Mouse (Mus musculus): Measurements from ENCODE around the gene Enho. TPM values are rescaled to one million over a fixed set of nuclear protein-coding genes. Genes with fewer than 3 reads are reported as not detected.

Enho gene
- polyA plus RNA-seq, 1 experiment from 2014 or later: 3.0 TPM

DNA sequence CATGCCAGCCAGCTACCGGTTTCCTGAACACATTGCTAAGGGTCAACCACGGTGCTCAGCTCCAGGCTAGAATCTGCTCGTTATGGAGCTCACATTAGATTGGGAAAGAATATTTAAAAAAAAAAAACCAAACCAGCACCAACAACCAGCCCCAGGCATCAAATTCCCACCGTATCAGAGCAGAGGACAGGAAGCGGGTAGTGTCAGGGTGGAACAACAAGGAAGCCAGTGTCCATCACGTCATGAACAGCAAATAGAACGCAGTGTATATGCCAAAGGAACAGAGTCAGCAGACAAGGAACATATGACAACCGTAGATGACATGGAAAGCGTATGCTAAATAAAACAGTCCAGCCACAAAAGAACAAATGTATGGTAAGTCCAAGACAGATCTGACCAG, 7.1 kb downstream of the Enho start:
- CTCF ChIA-PET: interaction anchor here (1.0 to 1.5 kb wide), 2 partner anchors 8 to 10 kb away, joined by 3 to 4 read pairs; no protein-coding TSS in a partner anchor
- ATAC-seq: no peak
- TF ChIP-seq CTCF (IDR thresholded peaks at IDR 0.05): no peak
- H3K27me3 ChIP-seq: no peaks in the 10 kb centered on the region
- in situ Hi-C loops (cut with MboI; ENCODE audit: low pct_unique_long_range_greater_than_20kb): no loop called here
- POLR2A ChIA-PET: no interaction called here
- DNase-seq (ENCODE audit: low read depth, low spot score): no peak

DNA sequence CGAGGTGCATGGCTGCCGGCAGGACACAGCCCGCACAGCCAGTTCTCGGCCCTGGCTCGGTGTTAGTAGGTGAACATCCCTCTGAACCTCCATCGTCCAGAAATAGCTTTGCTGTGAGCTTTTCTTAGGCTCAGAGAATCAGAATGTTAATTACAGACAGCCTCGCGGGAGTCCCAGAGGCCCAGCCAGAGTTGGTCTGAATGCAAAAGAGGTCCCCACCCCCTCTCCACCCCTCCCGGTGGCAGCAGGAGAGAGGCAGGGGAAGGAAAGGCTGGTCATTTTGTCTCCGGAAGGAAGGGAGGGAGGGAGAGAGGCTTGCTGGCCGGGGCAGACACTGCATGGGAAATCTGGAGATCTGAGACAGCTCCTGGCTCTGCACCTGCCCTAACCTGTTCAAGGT, 8.7 kb downstream of the Enho start:
- CTCF ChIA-PET: no interaction called here
- ATAC-seq (no peak), DNase-seq (ENCODE audit: low read depth, low spot score) (no peak)
- in situ Hi-C loops (cut with MboI; ENCODE audit: low pct_unique_long_range_greater_than_20kb): no loop called here
- POLR2A ChIA-PET: no interaction called here
- no peaks in the 10 kb centered on the region for H3K27me3 ChIP-seq
- no peak for TF ChIP-seq CTCF (IDR thresholded peaks at IDR 0.05)

DNA sequence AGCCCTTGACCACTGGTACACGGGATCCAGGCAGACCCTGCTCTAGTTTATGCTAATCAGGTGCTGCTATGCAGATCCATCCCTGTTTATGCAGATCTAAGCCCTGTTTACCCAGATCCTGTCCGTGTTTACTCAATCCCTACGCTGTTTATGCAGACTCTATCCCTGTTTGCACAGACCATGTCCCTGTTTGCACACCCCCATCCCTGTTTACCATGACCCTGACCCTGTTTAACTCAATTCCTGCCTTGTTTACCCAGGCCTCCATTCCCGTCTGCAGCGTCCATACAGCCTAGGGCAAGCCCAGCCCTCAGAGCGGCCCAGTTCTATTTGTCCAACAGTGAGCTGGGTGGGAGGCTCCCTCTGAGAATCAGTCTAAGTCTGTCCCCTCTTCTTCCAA, 9.9 kb downstream of the Enho start:
- in situ Hi-C loops (cut with MboI; ENCODE audit: low pct_unique_long_range_greater_than_20kb): no loop called here
- DNase-seq (ENCODE audit: low read depth, low spot score) (no peak), ATAC-seq (no peak)
- no peaks in the 10 kb centered on the region for H3K27me3 ChIP-seq
- ChIA-PET POLR2A (no interaction called here), CTCF (no interaction called here)
- no peak for TF ChIP-seq CTCF (IDR thresholded peaks at IDR 0.05)

DNA sequence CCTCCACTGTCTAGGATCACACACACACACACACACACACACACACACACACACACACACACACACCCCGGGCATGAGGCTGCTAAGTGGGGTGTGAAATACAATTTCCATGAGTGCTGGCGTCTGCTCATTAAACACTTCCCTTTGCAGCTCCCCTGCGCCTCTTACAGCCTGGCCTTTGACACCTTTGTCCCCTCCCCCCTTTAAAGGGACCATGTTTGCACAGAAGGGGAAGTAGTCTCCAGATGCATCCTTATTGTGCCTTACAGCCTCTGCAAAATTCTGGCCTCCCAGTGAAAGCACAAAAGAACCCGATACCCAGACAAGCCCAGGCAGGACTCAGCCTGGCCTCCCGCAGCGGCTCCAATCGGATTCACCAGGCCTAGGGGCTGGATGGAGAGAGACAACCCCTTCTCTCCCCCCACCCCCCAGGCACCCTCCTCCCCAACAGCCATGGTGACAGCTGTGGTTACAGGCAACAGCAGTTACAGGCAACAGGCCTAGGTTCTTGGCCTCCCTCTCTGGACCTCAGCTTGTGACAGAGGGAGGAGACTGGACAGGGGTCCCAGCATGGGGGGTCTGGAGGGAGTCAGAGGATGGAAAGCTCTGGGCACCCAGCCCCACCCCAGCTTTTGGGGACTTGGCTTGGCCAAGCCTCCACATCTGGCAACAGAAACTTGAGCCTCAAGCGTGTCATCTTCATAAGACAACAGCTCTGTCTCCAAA, 11.8 kb downstream of the Enho start:
- H3K27me3 ChIP-seq: no peaks in the 10 kb centered on the region
- DNase-seq (ENCODE audit: low read depth, low spot score) (no peak), ATAC-seq (no peak)
- no peak for TF ChIP-seq CTCF (IDR thresholded peaks at IDR 0.05)
- in situ Hi-C loops (cut with MboI; ENCODE audit: low pct_unique_long_range_greater_than_20kb): no loop called here
- ChIA-PET CTCF (interaction anchor here (1.1 kb wide), 1 partner anchor 9 kb away, joined by 3 read pairs; no protein-coding TSS in a partner anchor), POLR2A (no interaction called here)

DNA sequence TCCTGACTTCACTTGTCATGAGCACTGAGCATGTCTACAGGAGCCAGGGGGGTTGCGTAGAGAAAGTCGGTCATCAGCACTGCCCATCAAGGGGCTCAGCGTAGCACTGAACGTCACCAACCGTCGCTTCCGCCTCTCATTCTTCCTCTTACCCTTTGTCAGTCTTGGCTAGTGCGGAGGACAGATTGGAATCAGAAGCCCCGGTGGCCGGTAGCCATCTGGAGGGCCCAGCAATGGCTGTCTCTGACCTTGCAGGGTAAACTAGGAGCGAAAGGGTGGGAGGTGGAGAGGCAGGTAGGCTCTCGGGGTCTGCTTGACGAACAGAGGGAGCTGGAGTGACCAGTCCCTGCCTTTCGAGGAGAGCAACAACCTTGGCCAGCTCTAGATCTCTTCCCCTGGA, 18.1 kb downstream of the Enho start:
- ATAC-seq (no peak), DNase-seq (ENCODE audit: low read depth, low spot score) (no peak)
- no peaks in the 10 kb centered on the region for H3K27me3 ChIP-seq
- in situ Hi-C loops (cut with MboI; ENCODE audit: low pct_unique_long_range_greater_than_20kb): no loop called here
- CTCF ChIA-PET: no interaction called here
- POLR2A ChIA-PET: no interaction called here
- TF ChIP-seq CTCF (IDR thresholded peaks at IDR 0.05): no peak

DNA sequence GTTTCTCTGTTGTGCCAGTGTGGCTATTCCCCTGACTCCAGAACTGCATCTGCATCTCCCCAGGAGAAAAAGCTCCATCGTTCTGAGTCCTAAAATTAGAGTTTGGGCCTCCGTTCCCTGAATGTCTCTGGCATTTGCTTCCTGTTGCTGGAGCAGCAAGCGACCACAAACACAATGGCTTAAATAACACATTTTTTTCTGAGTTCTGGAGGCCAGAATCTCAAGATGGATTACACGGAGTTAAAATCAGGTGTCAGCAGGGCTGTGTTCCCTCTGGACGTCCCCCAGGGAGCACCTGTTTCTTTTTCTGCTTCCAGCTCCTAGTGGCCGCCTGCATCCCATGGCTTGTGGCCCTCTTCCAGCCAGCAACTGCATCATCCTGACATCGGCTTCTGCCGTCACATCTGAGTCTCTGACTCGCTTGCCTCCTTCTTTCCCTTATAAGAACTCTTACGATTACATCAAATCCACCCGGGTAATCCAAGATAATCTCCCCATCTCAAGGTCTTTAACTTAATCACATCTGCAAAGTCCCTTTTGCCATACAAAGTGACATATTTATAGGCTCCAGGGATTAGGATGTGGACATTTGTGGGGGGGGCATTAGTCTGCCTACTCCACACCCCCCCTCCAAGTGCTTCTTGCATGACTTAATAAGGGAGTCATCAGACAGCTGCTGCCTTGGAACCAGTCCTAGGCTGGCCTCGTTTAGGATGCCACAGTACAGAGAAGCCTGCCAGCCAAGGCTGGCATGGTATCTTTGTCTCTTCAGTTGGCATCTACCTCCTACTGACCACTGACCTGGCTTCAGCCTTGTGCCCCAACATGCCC, 21.0 kb downstream of the Enho start:
- in situ Hi-C loops (cut with MboI; ENCODE audit: low pct_unique_long_range_greater_than_20kb): no loop called here
- ChIA-PET CTCF (interaction anchor here (0.9 to 1.4 kb wide), 2 partner anchors 18 to 27 kb away, joined by 3 to 4 read pairs; no protein-coding TSS in a partner anchor), POLR2A (interaction anchor here (1.0 kb wide), 1 partner anchor 74 kb away, joined by 3 read pairs; no protein-coding TSS in a partner anchor)
- no peaks in the 10 kb centered on the region for H3K27me3 ChIP-seq
- peak; percentile 81 for ATAC-seq
- peak; percentile 88 for DNase-seq (ENCODE audit: low read depth, low spot score)
- TF ChIP-seq CTCF (IDR thresholded peaks at IDR 0.05): no peak

DNA sequence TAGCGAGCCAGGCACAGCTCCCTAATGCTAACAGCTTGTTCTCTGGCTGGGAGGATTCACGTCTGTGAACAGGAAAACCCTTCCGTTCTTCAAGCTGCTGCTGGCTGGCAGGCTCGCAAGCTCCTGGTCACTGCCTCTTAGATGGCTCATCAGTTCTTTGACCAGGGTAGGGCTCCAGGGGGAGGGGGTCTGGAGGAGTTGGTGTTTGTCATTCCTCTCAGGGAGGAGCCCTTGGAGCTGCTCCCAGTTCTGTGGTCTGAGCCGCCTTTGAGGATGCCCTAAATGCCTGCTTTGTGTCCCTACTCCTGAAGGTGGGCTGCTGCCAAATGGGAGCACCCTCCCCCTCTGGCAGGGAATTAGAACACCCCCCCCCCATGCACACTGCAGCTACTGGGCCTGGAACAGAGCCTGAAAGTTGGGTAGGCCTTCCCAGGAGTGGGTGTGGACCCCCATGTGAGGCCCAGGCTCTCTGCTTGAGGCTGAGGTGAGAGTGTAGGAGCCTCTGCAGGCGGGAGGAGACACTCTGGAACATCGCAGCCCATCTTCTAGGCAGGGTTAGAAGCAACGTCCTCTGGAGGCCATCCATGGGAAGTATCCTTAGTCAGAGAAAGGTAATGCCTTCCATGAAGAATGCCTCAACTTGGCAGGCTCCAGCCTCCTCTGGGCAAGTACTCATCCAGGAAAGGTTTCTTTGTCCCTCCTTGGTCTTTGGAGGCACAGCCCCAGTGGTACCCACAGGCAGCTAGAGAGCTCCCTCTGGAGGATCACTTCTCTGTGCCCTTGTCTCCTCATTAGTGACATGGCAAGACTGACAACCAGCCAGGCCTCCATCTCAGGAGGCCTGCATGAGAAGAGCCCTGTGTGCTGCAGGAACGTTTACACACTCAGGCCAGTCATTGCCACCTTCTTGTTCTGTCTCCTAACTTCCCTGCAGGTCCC, 24.2 kb downstream of the Enho start:
- in situ Hi-C loops (cut with MboI; ENCODE audit: low pct_unique_long_range_greater_than_20kb): no loop called here
- no peak for ATAC-seq
- H3K27me3 ChIP-seq: no peaks in the 10 kb centered on the region

DNA sequence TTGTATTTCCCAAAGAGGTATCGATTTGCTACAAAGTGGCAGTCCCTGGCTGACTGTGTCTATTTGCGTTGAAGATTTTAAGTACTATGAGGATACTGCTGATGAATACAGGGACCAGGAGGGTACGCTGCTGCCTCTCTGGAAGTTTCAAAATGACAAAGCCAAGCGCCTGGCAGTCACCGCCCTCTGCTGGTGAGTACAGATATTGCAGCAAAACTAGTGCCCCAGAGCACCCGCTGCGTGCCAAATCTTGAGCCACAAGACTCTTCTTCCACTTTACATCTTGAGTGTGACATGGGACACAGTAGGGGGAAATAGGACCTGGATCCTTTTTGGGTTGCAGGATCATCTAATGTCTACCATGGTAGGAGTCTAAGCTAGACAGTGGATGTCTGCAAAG, 26.0 kb downstream of the Enho start:
- POLR2A ChIA-PET: no interaction called here
- in situ Hi-C loops (cut with MboI; ENCODE audit: low pct_unique_long_range_greater_than_20kb): loop anchor here (5.0 kb wide), 4 partner anchors 33 to 147 kb away; partner anchors contain the start of genes Dnaic1, Fam219a and Nudt2
- DNase-seq (ENCODE audit: low read depth, low spot score) (no peak), ATAC-seq (no peak)
- peak; percentile 96 for TF ChIP-seq CTCF (IDR thresholded peaks at IDR 0.05)
- H3K27me3 ChIP-seq: no peaks in the 10 kb centered on the region
- CTCF ChIA-PET: interaction anchor here (0.7 to 3.1 kb wide), 7 partner anchors 23 to 145 kb away, joined by 3 to 16 read pairs (median 4); partner anchors contain the start of genes Dnaic1 and Fam219a

More for the DNA sequence above, 24.2 kb downstream of the Enho start:
- TF ChIP-seq CTCF (IDR thresholded peaks at IDR 0.05): no peak
- CTCF ChIA-PET: interaction anchor here (0.8 to 3.1 kb wide), 8 partner anchors 30 to 146 kb away, joined by 3 to 16 read pairs (median 3); no protein-coding TSS in a partner anchor
- DNase-seq (ENCODE audit: low read depth, low spot score): no peak
- POLR2A ChIA-PET: no interaction called here

DNA sequence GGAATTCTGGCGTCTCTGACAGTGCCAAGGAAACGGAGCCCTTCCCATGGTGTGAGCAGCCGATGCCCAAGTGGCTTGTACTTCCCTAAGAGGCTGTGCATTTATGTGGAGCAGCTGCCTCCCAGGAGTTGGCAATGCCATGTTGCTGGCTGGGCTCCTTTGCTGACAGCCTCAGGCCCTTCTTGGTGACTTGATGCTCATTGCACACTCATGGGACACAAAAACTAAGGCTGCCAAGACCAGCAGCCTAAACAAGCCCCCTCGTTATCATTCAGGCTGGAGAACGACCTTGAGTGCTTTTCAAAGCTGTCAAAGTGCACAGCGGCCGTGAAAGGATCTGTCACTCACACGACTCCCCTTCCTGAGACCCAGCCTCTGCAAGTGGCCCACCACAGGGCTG, 28.0 kb downstream of the Enho start:
- H3K27me3 ChIP-seq: no peaks in the 10 kb centered on the region
- ATAC-seq (no peak), DNase-seq (ENCODE audit: low read depth, low spot score) (no peak)
- CTCF ChIA-PET: interaction anchor here (1.4 to 1.5 kb wide), 2 partner anchors 41 to 60 kb away, joined by 3 to 4 read pairs; no protein-coding TSS in a partner anchor
- POLR2A ChIA-PET: no interaction called here
- in situ Hi-C loops (cut with MboI; ENCODE audit: low pct_unique_long_range_greater_than_20kb): loop anchor here (5.0 kb wide), 4 partner anchors 35 to 145 kb away; partner anchors contain the start of genes Dnaic1, Fam219a and Nudt2
- TF ChIP-seq CTCF (IDR thresholded peaks at IDR 0.05): no peak

DNA sequence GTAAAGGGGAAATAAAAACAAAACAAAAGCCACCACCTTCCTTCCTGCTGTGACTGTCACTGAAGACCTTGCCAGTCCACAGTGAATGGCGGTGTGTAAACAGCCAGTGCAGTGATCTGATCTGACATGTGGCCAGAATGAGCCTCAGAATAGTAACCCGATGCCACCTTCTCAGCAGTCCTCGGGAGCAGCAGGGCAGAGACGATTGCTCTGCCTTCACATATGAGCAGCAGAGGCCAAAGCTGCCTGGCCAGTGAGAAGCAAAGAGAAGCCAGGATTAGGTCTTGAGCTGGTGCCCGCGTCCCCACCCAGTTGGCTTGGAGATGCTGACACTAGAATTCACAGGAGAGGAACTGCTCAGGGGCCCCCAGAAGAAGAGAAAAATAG, 29.5 kb downstream of the Enho start:
- ATAC-seq (peak; percentile 80), DNase-seq (ENCODE audit: low read depth, low spot score) (peak; percentile 59)
- in situ Hi-C loops (cut with MboI; ENCODE audit: low pct_unique_long_range_greater_than_20kb): loop anchor here (5.0 kb wide), 4 partner anchors 37 to 143 kb away; partner anchors contain the start of genes Dnaic1, Fam219a and Nudt2
- POLR2A ChIA-PET: no interaction called here
- TF ChIP-seq CTCF (IDR thresholded peaks at IDR 0.05): peak; percentile 1
- no peaks in the 10 kb centered on the region for H3K27me3 ChIP-seq
- CTCF ChIA-PET: interaction anchor here (1.1 kb wide), 1 partner anchor 32 kb away, joined by 3 read pairs; no protein-coding TSS in a partner anchor

Data from Patski (cell line).